Comparison of ENCODE assay signal across 26 mouse cellular contexts in genomic region chr9:37099595-37099994, GRCm38 (mm10). TPM values are rescaled to one million over a fixed set of nuclear protein-coding genes. Genes with fewer than 3 reads are reported as not detected.
DNase-seq lines count a peak whose midpoint lies in the region; ATAC-seq and TF ChIP-seq lines count a peak whose summit lies in the region.
"Had no signal": no experiment of that assay in that cellular context is flagged by ENCODE, and none has a peak within 500 bp of the region (broad histone marks: within the 10 kb centered on the region; RNA-seq: fewer than 3 reads in every experiment).

No protein-coding gene starts in this region.

- no peak for TF ChIP-seq CTCF in hindbrain, postnatal 0 days (IDR thresholded peaks at IDR 0.05; ENCODE audit: low read depth)

- no peak for ATAC-seq in hindbrain, postnatal 0 days
- ATAC-seq in midbrain, embryonic 11.5 days (ENCODE audit: low FRiP score) = peak; percentile 40; the same call in 1 of the 2 replicates
- no peak for ATAC-seq in midbrain, embryonic 16.5 days
- ATAC-seq: liver, postnatal 0 days; midbrain, embryonic 15.5 days had no signal

- no peaks in the 10 kb centered on the region for H3K9me3 ChIP-seq in hindbrain, embryonic 10.5 days
- no peaks in the 10 kb centered on the region for H3K9me3 ChIP-seq in hindbrain, postnatal 0 days (ENCODE audit: low read length)
- no peaks in the 10 kb centered on the region for H3K9me3 ChIP-seq in midbrain, embryonic 11.5 days (ENCODE audit: control insufficient read depth, low read length)
- H3K9me3 ChIP-seq in midbrain, embryonic 16.5 days (replicated peaks; ENCODE audit: control insufficient read depth, low read length, poor library complexity, severe bottlenecking) = no peaks in the 10 kb centered on the region
- H3K9me3 ChIP-seq: embryonic facial prominence, embryonic 12.5 days; limb, embryonic 12.5 days; midbrain, embryonic 15.5 days had no signal

- DNase-seq in embryo, embryonic 10.5 days (ENCODE audit: low spot score) = peak; percentile 35
- DNase-seq in embryo, embryonic 11 days = no peak
- DNase-seq in hindbrain, embryonic 10.5 days (ENCODE audit: low spot score) = no peak
- DNase-seq in hindbrain, postnatal 0 days (ENCODE audit: low spot score) = no peak
- no peak for DNase-seq in midbrain, embryonic 11.5 days (ENCODE audit: low spot score, missing footprints)
- no peak for DNase-seq in kidney, postnatal 25 days
- no peak for DNase-seq in ovary, postnatal 36 days (ENCODE audit: low spot score)
- DNase-seq: adrenal gland, adult 2 months; cerebellum, adult 11 months; cerebellum, postnatal 10 days; kidney, adult 8-10 months; kidney, postnatal 36 days; liver, postnatal 0 days; lung, postnatal 14 days; retina, postnatal 1 day; right cerebral cortex, postnatal 25 days; spleen, adult 18-20 months had no signal

- no peak overlapping the region for H3K4me2 ChIP-seq in hindbrain, postnatal 0 days (ENCODE audit: low read depth, low read length)
- no peak overlapping the region for H3K4me2 ChIP-seq in midbrain, embryonic 11.5 days
- no peak overlapping the region for H3K4me2 ChIP-seq in midbrain, embryonic 16.5 days (ENCODE audit: low read length)
- H3K4me2 ChIP-seq: embryonic facial prominence, embryonic 12.5 days; heart, embryonic 11.5 days; limb, embryonic 12.5 days; liver, embryonic 11.5 days; midbrain, embryonic 15.5 days had no signal

- WGBS in hindbrain, embryonic 10.5 days = 33% methylated on average over 3 of the region's 3 CpGs
- 43% methylated on average over 3 of the region's 3 CpGs for WGBS in hindbrain, postnatal 0 days
- 24% methylated on average over 3 of the region's 3 CpGs for WGBS in midbrain, embryonic 11.5 days
- WGBS in midbrain, embryonic 16.5 days = 33% methylated on average over 3 of the region's 3 CpGs

- H3K4me1 ChIP-seq in hindbrain, embryonic 10.5 days (replicated peaks) = peaks cover 85% of the 10 kb centered on the region
- peaks cover 17% of the 10 kb centered on the region for H3K4me1 ChIP-seq in hindbrain, postnatal 0 days (ENCODE audit: insufficient read depth, low read length)
- H3K4me1 ChIP-seq in midbrain, embryonic 11.5 days (ENCODE audit: control insufficient read depth, insufficient read depth, low read length) = peaks cover 41% of the 10 kb centered on the region
- H3K4me1 ChIP-seq in midbrain, embryonic 16.5 days (ENCODE audit: control insufficient read depth, insufficient read depth, low read length) = peaks cover 11% of the 10 kb centered on the region

- H3K27ac ChIP-seq in hindbrain, embryonic 10.5 days = peak overlapping the region; percentile 88
- H3K27ac ChIP-seq in hindbrain, postnatal 0 days = no peak overlapping the region
- H3K27ac ChIP-seq in midbrain, embryonic 11.5 days (ENCODE audit: low read depth, low read length) = no peak overlapping the region
- no peak overlapping the region for H3K27ac ChIP-seq in midbrain, embryonic 16.5 days (ENCODE audit: low read length)
- H3K27ac ChIP-seq: limb, embryonic 12.5 days; midbrain, embryonic 15.5 days had no signal

- no peak overlapping the region for H3K9ac ChIP-seq in hindbrain, postnatal 0 days (replicated peaks; ENCODE audit: low read length)
- no peak overlapping the region for H3K9ac ChIP-seq in midbrain, embryonic 11.5 days (ENCODE audit: low read length)
- no peak overlapping the region for H3K9ac ChIP-seq in midbrain, embryonic 16.5 days (ENCODE audit: low read depth, low read length)
- H3K9ac ChIP-seq: embryonic facial prominence, embryonic 12.5 days; limb, embryonic 12.5 days; liver, postnatal 0 days; midbrain, embryonic 15.5 days had no signal

- no peak overlapping the region for H3K4me3 ChIP-seq in hindbrain, embryonic 10.5 days
- no peak overlapping the region for H3K4me3 ChIP-seq in hindbrain, postnatal 0 days (ENCODE audit: low read length)
- H3K4me3 ChIP-seq in midbrain, embryonic 11.5 days (ENCODE audit: low read depth, low read length) = no peak overlapping the region
- H3K4me3 ChIP-seq in midbrain, embryonic 16.5 days (ENCODE audit: low read depth, low read length) = no peak overlapping the region
- H3K4me3 ChIP-seq: embryonic facial prominence, embryonic 12.5 days; erythroblast, embryonic 14.5 days; limb, embryonic 12.5 days; midbrain, embryonic 15.5 days had no signal

- peaks cover 10% of the 10 kb centered on the region for H3K27me3 ChIP-seq in hindbrain, embryonic 10.5 days (ENCODE audit: insufficient read depth, poor library complexity, severe bottlenecking)
- H3K27me3 ChIP-seq in hindbrain, postnatal 0 days (ENCODE audit: insufficient read depth, low read length) = no peaks in the 10 kb centered on the region
- no peaks in the 10 kb centered on the region; the same call in 1 of the 2 replicates for H3K27me3 ChIP-seq in midbrain, embryonic 11.5 days (ENCODE audit: control insufficient read depth, insufficient read depth, low read length)
- no peaks in the 10 kb centered on the region for H3K27me3 ChIP-seq in midbrain, embryonic 16.5 days (ENCODE audit: control insufficient read depth, insufficient read depth, low read depth, low read length)
- H3K27me3 ChIP-seq: embryonic facial prominence, embryonic 12.5 days; midbrain, embryonic 15.5 days had no signal

- no peaks in the 10 kb centered on the region; the same call in 1 of the 2 replicates for H3K36me3 ChIP-seq in hindbrain, embryonic 10.5 days
- H3K36me3 ChIP-seq in hindbrain, postnatal 0 days (ENCODE audit: insufficient read depth, low read length) = no peaks in the 10 kb centered on the region
- H3K36me3 ChIP-seq in midbrain, embryonic 11.5 days (ENCODE audit: control insufficient read depth, insufficient read depth, low read length) = no peaks in the 10 kb centered on the region
- H3K36me3 ChIP-seq in midbrain, embryonic 16.5 days (ENCODE audit: control insufficient read depth, insufficient read depth, low read length) = no peaks in the 10 kb centered on the region
- H3K36me3 ChIP-seq: embryonic facial prominence, embryonic 12.5 days; limb, embryonic 12.5 days; midbrain, embryonic 15.5 days had no signal

RNA-seq across cellular contexts. Expression of gene Pknox2, which starts 47.6 kb away (rescaled TPM):
- 35.0 and 40.3 TPM in 2 replicates for polyA plus RNA-seq in hindbrain, embryonic 10.5 days (2016; fragmentation: Nextera tagmentation; extraction: Ambion mirVana)
- 23.5 and 28.0 TPM in 2 replicates for total RNA-seq in hindbrain, postnatal 0 days (2014; rRNA removed)
- polyA plus RNA-seq in hindbrain, postnatal 0 days (2015; fragmentation: Nextera tagmentation; extraction: Ambion mirVana) = 20.6 and 22.2 TPM in 2 replicates
- polyA plus RNA-seq in midbrain, embryonic 11.5 days (2014; fragmentation: Nextera tagmentation; extraction: Ambion mirVana) = 20.2 and 20.3 TPM in 2 replicates
- polyA plus RNA-seq in midbrain, embryonic 16.5 days (2015; fragmentation: Nextera tagmentation; extraction: Ambion mirVana) = 32.5 and 34.3 TPM in 2 replicates
- total RNA-seq: hematopoietic stem cell, adult 5-6 weeks; megakaryocyte progenitor cell, adult 5-6 weeks had no signal
- polyA plus RNA-seq: erythroblast, embryonic 14.5 days had no signal
